Mouse (Mus musculus): Measurements from ENCODE around the gene Macf1. TPM values are rescaled to one million over a fixed set of nuclear protein-coding genes. Genes with fewer than 3 reads are reported as not detected.
A peak's percentile ranks its signal among the peaks of the same experiment; 100 is the strongest.

Macf1 gene
- polyA plus RNA-seq, 1 experiment from 2014 or later: 82.9 TPM

DNA sequence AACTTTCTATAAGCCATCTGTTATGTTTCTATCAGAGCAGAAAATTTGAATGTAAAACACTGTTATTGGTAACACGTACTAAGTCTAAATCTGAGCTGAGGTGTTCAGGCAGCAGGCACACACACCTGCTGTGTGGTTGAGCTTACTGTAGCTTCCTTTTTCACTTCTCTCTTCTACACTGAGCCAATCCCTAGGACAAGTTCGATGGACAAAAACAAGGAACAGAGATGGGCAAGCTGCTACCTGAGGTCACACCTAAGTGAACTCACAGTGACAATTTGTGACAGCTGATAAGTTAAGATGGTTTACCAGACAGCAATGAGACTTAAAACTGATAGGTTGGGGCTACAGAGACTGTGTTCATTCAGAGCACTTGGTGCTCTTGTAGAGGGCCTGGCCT, 125.7 kb downstream of the Macf1 start:
- WGBS: 80% methylated on average over 2 of the region's 2 CpGs
- no peak overlapping the region for H3K4me2 ChIP-seq (ENCODE audit: low read length)
- no peaks in the 10 kb centered on the region for H3K36me3 ChIP-seq (ENCODE audit: control insufficient read depth, insufficient read depth)
- no peak overlapping the region for H3K4me3 ChIP-seq (replicated peaks; ENCODE audit: low read length)
- no peaks in the 10 kb centered on the region for H3K9me3 ChIP-seq (ENCODE audit: control insufficient read depth, low read length)
- ATAC-seq: no peak
- H3K27me3 ChIP-seq (replicated peaks; ENCODE audit: control insufficient read depth, insufficient read depth, low read length): no peaks in the 10 kb centered on the region
- no peak overlapping the region for H3K9ac ChIP-seq (replicated peaks; ENCODE audit: low read depth, low read length)
- H3K27ac ChIP-seq (ENCODE audit: low read length): no peak overlapping the region
- no peaks in the 10 kb centered on the region for H3K4me1 ChIP-seq (replicated peaks; ENCODE audit: control insufficient read depth, insufficient read depth, low read length)

DNA sequence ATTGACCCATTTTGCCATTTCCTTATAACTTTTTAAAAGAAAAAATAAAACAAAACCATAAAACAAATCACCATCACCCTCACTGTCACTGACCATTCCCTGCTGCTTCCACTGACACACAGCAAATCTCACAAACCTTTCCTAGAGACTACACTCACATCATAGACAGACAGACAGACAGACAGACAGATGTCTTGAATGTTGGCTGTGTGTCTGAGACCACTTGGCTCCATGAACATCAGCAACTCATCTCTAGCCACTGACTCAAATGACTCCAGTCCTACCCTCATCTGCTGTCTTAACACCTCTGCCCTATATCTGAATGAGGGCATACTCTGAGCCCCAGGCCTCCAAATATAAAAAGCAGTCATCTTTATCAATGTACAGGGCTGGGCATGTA, 128.9 kb downstream of the Macf1 start:
- Histone ChIP-seq H3K4me1 (replicated peaks; ENCODE audit: control insufficient read depth, insufficient read depth, low read length) (no peaks in the 10 kb centered on the region), H3K4me3 (replicated peaks; ENCODE audit: low read length) (no peak overlapping the region), H3K27ac (ENCODE audit: low read length) (no peak overlapping the region), H3K36me3 (ENCODE audit: control insufficient read depth, insufficient read depth) (no peaks in the 10 kb centered on the region), H3K4me2 (ENCODE audit: low read length) (no peak overlapping the region), H3K27me3 (replicated peaks; ENCODE audit: control insufficient read depth, insufficient read depth, low read length) (no peaks in the 10 kb centered on the region), H3K9me3 (ENCODE audit: control insufficient read depth, low read length) (no peaks in the 10 kb centered on the region), H3K9ac (replicated peaks; ENCODE audit: low read depth, low read length) (no peak overlapping the region)
- no peak for ATAC-seq

DNA sequence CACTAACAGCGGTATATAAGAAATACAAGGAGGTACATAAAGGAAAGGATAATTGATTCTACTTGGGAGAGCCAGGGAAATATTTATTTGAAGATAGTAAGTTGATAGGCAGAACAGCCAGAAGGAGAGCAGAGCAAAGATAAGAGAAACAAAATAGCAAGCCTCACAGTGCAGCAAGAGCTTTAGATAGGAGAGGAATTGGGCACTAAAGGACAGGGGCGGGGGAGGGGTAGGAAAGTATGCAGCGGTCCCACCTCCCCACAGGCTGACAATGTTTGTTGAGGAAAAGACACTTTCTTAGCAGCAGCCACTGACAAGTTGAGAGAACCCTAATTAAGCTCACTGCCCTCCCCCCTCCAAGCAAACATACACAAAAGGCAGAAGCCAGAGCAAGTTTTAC, 131.5 kb downstream of the Macf1 start:
- H3K4me1 ChIP-seq (replicated peaks; ENCODE audit: control insufficient read depth, insufficient read depth, low read length): no peaks in the 10 kb centered on the region
- H3K9me3 ChIP-seq (ENCODE audit: control insufficient read depth, low read length): no peaks in the 10 kb centered on the region
- 28% methylated on average over 3 of the region's 3 CpGs for WGBS
- no peaks in the 10 kb centered on the region for H3K36me3 ChIP-seq (ENCODE audit: control insufficient read depth, insufficient read depth)
- ATAC-seq: no peak
- no peak overlapping the region for H3K4me3 ChIP-seq (replicated peaks; ENCODE audit: low read length)
- H3K9ac ChIP-seq (replicated peaks; ENCODE audit: low read depth, low read length): no peak overlapping the region
- H3K4me2 ChIP-seq (ENCODE audit: low read length): no peak overlapping the region
- H3K27me3 ChIP-seq (replicated peaks; ENCODE audit: control insufficient read depth, insufficient read depth, low read length): no peaks in the 10 kb centered on the region
- no peak overlapping the region for H3K27ac ChIP-seq (ENCODE audit: low read length)

DNA sequence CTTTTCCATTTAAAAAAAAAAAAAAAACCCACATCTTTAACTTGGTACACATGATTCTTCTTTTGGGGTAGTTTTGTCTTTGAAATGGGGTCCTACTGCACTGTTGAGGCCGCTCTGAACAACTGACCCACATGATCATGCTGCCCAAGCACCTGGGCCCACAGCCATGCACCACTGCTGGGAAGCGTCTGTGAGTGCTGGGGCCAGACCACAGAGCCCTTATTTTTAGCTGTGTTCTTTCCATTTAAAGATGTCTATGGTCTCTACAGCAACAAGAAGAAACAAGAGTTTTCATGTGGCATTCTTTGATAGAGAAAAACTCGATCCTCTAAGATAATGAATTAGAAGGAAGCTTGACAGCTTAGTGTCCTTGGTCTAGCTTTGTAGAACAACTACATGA, 135.8 kb downstream of the Macf1 start:
- 92% methylated on average over 3 of the region's 3 CpGs for WGBS
- Histone ChIP-seq H3K27me3 (replicated peaks; ENCODE audit: control insufficient read depth, insufficient read depth, low read length) (no peaks in the 10 kb centered on the region), H3K27ac (ENCODE audit: low read length) (no peak overlapping the region), H3K36me3 (ENCODE audit: control insufficient read depth, insufficient read depth) (0 out of 2 replicates have a peak, but pooled peaks cover 2% of the 10 kb centered on the region), H3K4me1 (replicated peaks; ENCODE audit: control insufficient read depth, insufficient read depth, low read length) (no peaks in the 10 kb centered on the region), H3K9me3 (ENCODE audit: control insufficient read depth, low read length) (no peaks in the 10 kb centered on the region), H3K9ac (replicated peaks; ENCODE audit: low read depth, low read length) (no peak overlapping the region), H3K4me2 (ENCODE audit: low read length) (no peak overlapping the region), H3K4me3 (replicated peaks; ENCODE audit: low read length) (no peak overlapping the region)
- no peak for ATAC-seq

DNA sequence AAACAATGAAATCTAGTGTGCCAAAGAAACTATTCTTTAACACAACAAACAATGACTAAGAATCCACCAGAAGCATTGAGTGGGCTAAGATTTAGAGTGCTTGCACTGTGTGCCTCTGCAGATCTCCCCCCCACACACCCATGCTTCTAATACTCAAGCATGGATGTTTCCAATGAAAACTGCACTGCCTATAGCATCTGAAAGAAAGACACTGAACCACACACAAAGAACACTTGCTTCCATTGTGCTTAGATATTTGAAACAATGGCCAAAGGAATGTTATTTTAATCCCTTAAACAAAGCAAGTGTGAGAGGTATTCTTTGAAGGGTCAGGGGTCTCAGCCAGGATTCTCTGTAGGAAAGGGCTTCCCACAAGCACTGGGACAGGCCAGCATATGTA, 140.5 kb downstream of the Macf1 start:
- Histone ChIP-seq H3K36me3 (ENCODE audit: control insufficient read depth, insufficient read depth) (0 out of 2 replicates have a peak, but pooled peaks cover 2% of the 10 kb centered on the region), H3K9ac (replicated peaks; ENCODE audit: low read depth, low read length) (no peak overlapping the region), H3K9me3 (ENCODE audit: control insufficient read depth, low read length) (no peaks in the 10 kb centered on the region), H3K27me3 (replicated peaks; ENCODE audit: control insufficient read depth, insufficient read depth, low read length) (no peaks in the 10 kb centered on the region), H3K4me3 (replicated peaks; ENCODE audit: low read length) (no peak overlapping the region), H3K27ac (ENCODE audit: low read length) (no peak overlapping the region), H3K4me1 (replicated peaks; ENCODE audit: control insufficient read depth, insufficient read depth, low read length) (no peaks in the 10 kb centered on the region), H3K4me2 (ENCODE audit: low read length) (no peak overlapping the region)
- no peak for ATAC-seq

DNA sequence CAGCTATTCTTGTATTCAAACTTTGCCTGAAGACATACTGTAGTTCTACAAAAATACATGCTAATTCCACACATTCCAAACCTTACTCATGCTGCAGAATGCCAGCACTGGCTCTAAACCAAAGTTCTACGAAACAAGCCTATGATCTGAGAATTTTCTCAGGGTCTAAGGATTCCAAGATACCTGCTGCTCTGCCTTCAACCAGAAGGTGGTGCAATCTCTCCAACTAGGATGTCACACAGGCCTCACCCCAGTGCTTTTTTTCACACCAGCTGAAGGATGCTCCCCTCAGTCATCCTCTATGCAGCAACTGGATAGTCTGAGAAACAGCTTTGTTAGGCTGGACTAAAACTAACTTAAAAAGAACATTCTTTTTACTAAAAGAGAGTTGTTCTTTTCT, 148.9 kb downstream of the Macf1 start:
- Histone ChIP-seq H3K9ac (replicated peaks; ENCODE audit: low read depth, low read length) (no peak overlapping the region), H3K4me2 (ENCODE audit: low read length) (no peak overlapping the region), H3K27ac (ENCODE audit: low read length) (no peak overlapping the region), H3K9me3 (ENCODE audit: control insufficient read depth, low read length) (no peaks in the 10 kb centered on the region), H3K4me1 (replicated peaks; ENCODE audit: control insufficient read depth, insufficient read depth, low read length) (peaks cover 6% of the 10 kb centered on the region; the same call in 1 of the 2 replicates), H3K27me3 (replicated peaks; ENCODE audit: control insufficient read depth, insufficient read depth, low read length) (no peaks in the 10 kb centered on the region), H3K4me3 (replicated peaks; ENCODE audit: low read length) (no peak overlapping the region), H3K36me3 (ENCODE audit: control insufficient read depth, insufficient read depth) (no peaks in the 10 kb centered on the region)
- WGBS: 5% methylated on average over 1 of the region's 1 CpGs
- ATAC-seq: peak; percentile 84

DNA sequence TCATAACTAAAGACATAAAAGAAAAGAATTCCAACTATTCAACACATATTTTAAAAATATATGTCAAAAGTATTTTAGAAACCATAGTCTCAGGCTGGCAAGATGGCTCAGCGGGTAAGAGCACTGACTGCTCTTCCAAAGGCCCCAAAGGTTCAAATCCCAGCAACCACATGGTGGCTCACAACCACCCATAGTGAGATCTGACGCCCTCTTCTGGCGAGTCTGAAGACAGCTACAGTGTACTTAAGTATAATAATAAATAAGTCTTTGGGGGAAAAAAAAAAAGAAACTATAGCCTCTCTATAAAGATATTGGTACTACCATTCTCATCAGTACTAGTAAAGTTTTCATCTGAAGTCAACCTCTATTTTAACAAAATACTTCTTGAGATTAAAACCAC, 152.2 kb downstream of the Macf1 start:
- H3K9me3 ChIP-seq (ENCODE audit: control insufficient read depth, low read length): no peaks in the 10 kb centered on the region

DNA sequence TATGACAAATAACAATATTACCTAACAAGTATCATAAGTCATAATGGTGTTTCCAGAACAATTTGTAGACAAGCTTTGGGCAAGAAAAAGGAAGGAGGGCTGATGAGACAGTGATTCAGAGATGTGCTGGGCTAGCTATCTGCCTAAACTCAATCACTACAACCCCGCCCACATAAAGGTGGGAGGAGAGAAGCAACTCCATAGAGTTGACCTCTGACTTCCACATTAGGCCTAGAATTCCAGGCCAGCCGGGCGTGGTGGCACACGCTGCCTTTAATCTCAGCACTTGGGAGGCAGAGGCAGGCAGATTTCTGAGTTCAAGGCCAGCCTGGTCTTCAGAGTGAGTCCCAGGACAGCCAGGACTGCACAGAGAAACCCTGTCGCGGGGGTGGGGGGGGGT, 153.2 kb downstream of the Macf1 start:
- no peak overlapping the region for H3K9ac ChIP-seq (replicated peaks; ENCODE audit: low read depth, low read length)
- H3K9me3 ChIP-seq (ENCODE audit: control insufficient read depth, low read length): no peaks in the 10 kb centered on the region
- no peaks in the 10 kb centered on the region for H3K36me3 ChIP-seq (ENCODE audit: control insufficient read depth, insufficient read depth)
- ATAC-seq: no peak
- WGBS: 79% methylated on average over 6 of the region's 6 CpGs
- H3K27me3 ChIP-seq (replicated peaks; ENCODE audit: control insufficient read depth, insufficient read depth, low read length): no peaks in the 10 kb centered on the region
- peaks cover 37% of the 10 kb centered on the region for H3K4me1 ChIP-seq (replicated peaks; ENCODE audit: control insufficient read depth, insufficient read depth, low read length)
- no peak overlapping the region for H3K27ac ChIP-seq (ENCODE audit: low read length)
- H3K4me2 ChIP-seq (ENCODE audit: low read length): no peak overlapping the region
- H3K4me3 ChIP-seq (replicated peaks; ENCODE audit: low read length): no peak overlapping the region

More for the DNA sequence above, 152.2 kb downstream of the Macf1 start:
- 43% methylated on average over 3 of the region's 3 CpGs for WGBS
- ATAC-seq: no peak
- H3K4me3 ChIP-seq (replicated peaks; ENCODE audit: low read length): no peak overlapping the region
- no peak overlapping the region for H3K4me2 ChIP-seq (ENCODE audit: low read length)
- no peak overlapping the region for H3K9ac ChIP-seq (replicated peaks; ENCODE audit: low read depth, low read length)
- peaks cover 29% of the 10 kb centered on the region for H3K4me1 ChIP-seq (replicated peaks; ENCODE audit: control insufficient read depth, insufficient read depth, low read length)
- no peaks in the 10 kb centered on the region for H3K36me3 ChIP-seq (ENCODE audit: control insufficient read depth, insufficient read depth)
- H3K27ac ChIP-seq (ENCODE audit: low read length): no peak overlapping the region
- H3K27me3 ChIP-seq (replicated peaks; ENCODE audit: control insufficient read depth, insufficient read depth, low read length): no peaks in the 10 kb centered on the region

DNA sequence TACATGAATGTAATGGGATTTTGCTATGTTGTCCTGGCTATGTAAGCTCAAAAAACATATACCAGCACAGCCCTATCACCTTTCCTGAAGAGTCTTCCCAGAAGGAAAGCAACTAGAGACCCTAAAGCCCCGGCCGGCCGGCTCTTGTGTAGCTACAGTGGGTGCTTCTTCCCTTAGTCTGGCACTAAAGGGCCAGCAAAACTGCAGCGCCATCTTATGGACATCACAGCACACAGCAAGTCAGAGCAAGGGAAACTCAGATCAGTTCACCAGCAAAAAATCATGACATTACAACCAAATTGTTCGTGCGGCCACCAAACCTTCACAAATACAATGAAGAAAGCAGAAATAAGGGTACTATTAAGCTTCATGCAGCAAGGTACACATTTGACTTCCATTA, 154.9 kb downstream of the Macf1 start:
- H3K36me3 ChIP-seq (ENCODE audit: control insufficient read depth, insufficient read depth): no peaks in the 10 kb centered on the region
- H3K27ac ChIP-seq (ENCODE audit: low read length): peak overlapping the region; percentile 18
- no peak overlapping the region for H3K4me3 ChIP-seq (replicated peaks; ENCODE audit: low read length)
- H3K27me3 ChIP-seq (replicated peaks; ENCODE audit: control insufficient read depth, insufficient read depth, low read length): no peaks in the 10 kb centered on the region
- H3K9ac ChIP-seq (replicated peaks; ENCODE audit: low read depth, low read length): no peak overlapping the region
- no peak overlapping the region for H3K4me2 ChIP-seq (ENCODE audit: low read length)
- ATAC-seq: no peak
- 38% methylated on average over 6 of the region's 6 CpGs for WGBS
- H3K9me3 ChIP-seq (ENCODE audit: control insufficient read depth, low read length): no peaks in the 10 kb centered on the region
- H3K4me1 ChIP-seq (replicated peaks; ENCODE audit: control insufficient read depth, insufficient read depth, low read length): peaks cover 42% of the 10 kb centered on the region

DNA sequence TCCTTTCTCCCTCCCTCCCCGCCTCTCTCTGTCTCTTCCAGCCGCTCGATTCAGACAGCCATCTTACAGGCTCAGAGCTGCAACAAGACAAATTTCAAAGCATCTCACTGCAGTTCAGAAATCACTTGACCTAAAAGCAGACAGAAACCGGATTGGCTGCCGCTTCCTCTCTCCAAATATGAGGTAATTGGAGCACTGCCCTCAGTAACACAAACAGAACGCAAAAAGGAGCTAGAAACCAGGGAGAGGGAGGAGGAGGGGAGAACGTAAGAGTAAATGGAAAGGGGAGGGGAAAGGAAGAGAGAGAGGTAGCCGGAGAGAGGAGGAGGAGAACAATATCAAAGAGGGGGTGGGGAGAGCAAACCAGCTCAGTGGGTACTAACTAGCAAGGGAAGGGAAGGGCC, 156.6 kb downstream of the Macf1 start:
- Histone ChIP-seq H3K4me2 (ENCODE audit: low read length) (peak overlapping the region; percentile 70), H3K36me3 (ENCODE audit: control insufficient read depth, insufficient read depth) (no peaks in the 10 kb centered on the region), H3K4me1 (replicated peaks; ENCODE audit: control insufficient read depth, insufficient read depth, low read length) (peaks cover 53% of the 10 kb centered on the region), H3K9ac (replicated peaks; ENCODE audit: low read depth, low read length) (peak overlapping the region; percentile 60), H3K9me3 (ENCODE audit: control insufficient read depth, low read length) (no peaks in the 10 kb centered on the region), H3K27me3 (replicated peaks; ENCODE audit: control insufficient read depth, insufficient read depth, low read length) (no peaks in the 10 kb centered on the region), H3K27ac (ENCODE audit: low read length) (peak overlapping the region; percentile 90), H3K4me3 (replicated peaks; ENCODE audit: low read length) (peak overlapping the region; percentile 43)
- ATAC-seq: peak; percentile 75
- WGBS: 0% methylated on average over 8 of the region's 8 CpGs

Measured in forebrain, embryonic 16.5 days (tissue).